Mouse (Mus musculus) intestine, embryonic 16.5 days (tissue): ENCODE measurements around the gene Olfr10. TPM values are rescaled to one million over a fixed set of nuclear protein-coding genes. Genes with fewer than 3 reads are reported as not detected.
"Not testable (repeated sequence)": the region's sequence is repeated elsewhere in the genome, so short reads cannot be mapped to it uniquely, and the experiment has no call there.

Source experiments
- ATAC-seq: fragments of 200-750 bp; cut with Nextera tagmentation; 2 replicates; pipeline ENCODE4 v1.8.0; 2017; ENCODE audit warnings: moderate TSS enrichment, moderate library complexity
- H3K27ac ChIP-seq: fragments of 300-500 bp; sonication (generic); 2 replicates; pipeline ENCODE4 v1.5.1; 2014; ENCODE audit warnings: mild to moderate bottlenecking, low read length
- H3K27me3 ChIP-seq: fragments of 300-500 bp; sonication (generic); replicated peaks from 2 replicates; pipeline ENCODE4 v1.6.1; 2014; ENCODE audit warnings: low read length, control low read depth, mixed read lengths; ENCODE audit not compliant: control insufficient read depth, insufficient read depth
- H3K36me3 ChIP-seq: fragments of 300-500 bp; sonication (generic); 2 replicates; pipeline ENCODE4 v1.6.1; 2014; ENCODE audit warnings: low read length, control low read depth; ENCODE audit not compliant: control insufficient read depth, insufficient read depth
- H3K4me1 ChIP-seq: fragments of 300-500 bp; sonication (generic); 2 replicates; pipeline ENCODE4 v1.6.1; 2014; ENCODE audit warnings: low read length, control low read depth, mixed read lengths; ENCODE audit not compliant: control insufficient read depth, insufficient read depth
- H3K4me2 ChIP-seq: fragments of 300-500 bp; sonication (generic); 2 replicates; pipeline ENCODE4 v1.6.1; 2014; ENCODE audit warnings: low read depth, low read length, control low read depth
- H3K4me3 ChIP-seq: fragments of 300-500 bp; sonication (generic); 2 replicates; pipeline ENCODE4 v1.5.1; 2014; ENCODE audit warnings: mild to moderate bottlenecking, low read length
- H3K9ac ChIP-seq: fragments of 300-500 bp; sonication (generic); 2 replicates; pipeline ENCODE4 v1.6.1; 2014; ENCODE audit warnings: low read depth, low read length
- H3K9me3 ChIP-seq: fragments of 300-500 bp; sonication (generic); 2 replicates; pipeline ENCODE4 v1.6.1; 2016; ENCODE audit warnings: low read length, control low read depth; ENCODE audit not compliant: control insufficient read depth
- WGBS: fragments of 180-500 bp; shearing (Covaris S2); extraction: QIAGEN DNeasy Blood & Tissue Kit; methylation state at CpG from one replicate; pipeline ENCODE4 v1.1.7; 2014; 5-methylcytosine and 5-hydroxymethylcytosine counted together
- polyA plus RNA-seq: library from polyadenylated mRNA; unstranded; fragments of >200 nt; fragmentation: Nextera tagmentation; extraction: Ambion mirVana; gene quantifications from 2 replicates; pipeline ENCODE4 v1.2.1, GENCODE M21; 2015

The Olfr10 gene
- polyA plus RNA-seq, 1 experiment from 2014 or later: not detected

DNA sequence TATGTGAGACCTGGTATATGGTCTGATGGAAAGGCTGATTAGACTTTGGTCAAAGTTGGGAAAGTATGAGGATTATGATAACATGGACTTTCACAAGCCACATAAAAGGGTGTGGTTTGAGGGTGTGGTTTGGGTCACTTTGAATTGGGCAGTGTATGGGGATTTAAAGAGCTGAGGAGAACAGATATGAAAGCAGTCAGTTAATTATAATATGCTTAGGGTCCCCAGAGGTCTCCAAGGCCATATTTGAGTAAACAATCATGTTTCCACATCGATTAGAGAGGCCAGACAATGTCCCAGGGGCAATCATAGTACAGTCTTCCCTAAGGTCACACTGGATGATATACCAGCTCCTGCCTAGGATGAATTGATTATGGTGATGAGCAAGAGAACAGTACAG is 19.6 kb upstream of the Olfr10 start, which contains the start of gene Olfr1392:
Olfr1392 (plus strand) TSS at position 301 of the 400 bp plus-strand sequence.
- not testable (repeated sequence) for H3K27ac ChIP-seq, H3K9ac ChIP-seq, H3K4me3 ChIP-seq, H3K27me3 ChIP-seq, H3K9me3 ChIP-seq, H3K4me2 ChIP-seq, H3K36me3 ChIP-seq, ATAC-seq, H3K4me1 ChIP-seq
- 57% methylated on average over 1 of the region's 1 CpGs for WGBS

GRCm38 (mm10) chr11:49287251-49287650 is 17.3 kb upstream of the Olfr10 start:
- Histone ChIP-seq H3K4me2 (no peak overlapping the region), H3K36me3 (no peaks in the 10 kb centered on the region)
- ATAC-seq: no peak

GRCm38 (mm10) chr11:49292777-49293176 is 11.8 kb upstream of the Olfr10 start:
- Histone ChIP-seq H3K9ac (no peak overlapping the region), H3K27me3 (no peaks in the 10 kb centered on the region), H3K4me3 (no peak overlapping the region), H3K36me3 (no peaks in the 10 kb centered on the region), H3K4me2 (no peak overlapping the region), H3K9me3 (no peaks in the 10 kb centered on the region), H3K4me1 (no peaks in the 10 kb centered on the region), H3K27ac (no peak overlapping the region)
- WGBS: 67% methylated on average over 3 of the region's 3 CpGs
- no peak for ATAC-seq

More at GRCm38 (mm10) chr11:49287251-49287650, 17.3 kb upstream of the Olfr10 start:
- Histone ChIP-seq H3K4me3 (no peak overlapping the region), H3K9ac (no peak overlapping the region), H3K27ac (no peak overlapping the region), H3K27me3 (no peaks in the 10 kb centered on the region), H3K4me1 (no peaks in the 10 kb centered on the region), H3K9me3 (no peaks in the 10 kb centered on the region)
- 66% methylated on average over 2 of the region's 2 CpGs for WGBS

DNA sequence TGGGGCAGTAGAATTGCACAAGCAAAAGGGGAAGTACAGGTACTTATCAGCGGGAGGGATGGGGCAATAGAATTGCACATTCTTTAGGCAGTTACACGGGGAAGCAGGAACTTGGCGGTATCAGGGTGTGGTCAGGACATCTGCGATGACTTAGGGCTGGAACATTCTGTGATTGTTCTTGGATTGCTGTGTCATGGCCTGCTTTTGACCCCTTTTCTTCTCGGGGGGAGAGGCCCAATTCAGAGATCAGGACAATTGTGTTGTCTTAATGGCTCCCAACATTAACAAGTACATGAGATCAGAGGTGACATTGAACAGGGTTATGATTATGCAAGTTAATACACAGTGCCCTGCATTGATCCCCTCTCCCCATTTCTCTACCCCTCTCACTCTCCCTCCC is 4.0 kb downstream of the Olfr10 start:
- not testable (repeated sequence) for ATAC-seq, H3K36me3 ChIP-seq, H3K4me3 ChIP-seq, H3K27me3 ChIP-seq, H3K4me1 ChIP-seq, H3K4me2 ChIP-seq, H3K9me3 ChIP-seq, H3K27ac ChIP-seq, H3K9ac ChIP-seq
- WGBS: 71% methylated on average over 5 of the region's 5 CpGs

GRCm38 (mm10) chr11:49322442-49322841 is 17.9 kb downstream of the Olfr10 start, which contains the start of gene Olfr1391:
TSS of gene Olfr1391 (plus strand) at chr11:49322742.
- no peaks in the 10 kb centered on the region for H3K4me1 ChIP-seq
- 69% methylated on average over 2 of the region's 2 CpGs for WGBS
- H3K4me2 ChIP-seq: no peak within 1 kb of the TSS
- no peaks in the 10 kb centered on the region for H3K36me3 ChIP-seq
- H3K4me3 ChIP-seq: no peak within 1 kb of the TSS
- H3K9ac ChIP-seq: no peak within 1 kb of the TSS
- H3K9me3 ChIP-seq: no peaks in the 10 kb centered on the region
- no peaks in the 10 kb centered on the region for H3K27me3 ChIP-seq
- ATAC-seq: no peak
- H3K27ac ChIP-seq: no peak within 1 kb of the TSS

GRCm38 (mm10) chr11:49326726-49327125 is 22.2 kb downstream of the Olfr10 start:
- Histone ChIP-seq H3K4me3 (no peak overlapping the region), H3K9me3 (no peaks in the 10 kb centered on the region), H3K4me2 (no peak overlapping the region), H3K27me3 (no peaks in the 10 kb centered on the region), H3K9ac (no peak overlapping the region), H3K27ac (no peak overlapping the region), H3K4me1 (no peaks in the 10 kb centered on the region), H3K36me3 (no peaks in the 10 kb centered on the region)
- ATAC-seq: no peak
- 85% methylated on average over 3 of the region's 3 CpGs for WGBS

DNA sequence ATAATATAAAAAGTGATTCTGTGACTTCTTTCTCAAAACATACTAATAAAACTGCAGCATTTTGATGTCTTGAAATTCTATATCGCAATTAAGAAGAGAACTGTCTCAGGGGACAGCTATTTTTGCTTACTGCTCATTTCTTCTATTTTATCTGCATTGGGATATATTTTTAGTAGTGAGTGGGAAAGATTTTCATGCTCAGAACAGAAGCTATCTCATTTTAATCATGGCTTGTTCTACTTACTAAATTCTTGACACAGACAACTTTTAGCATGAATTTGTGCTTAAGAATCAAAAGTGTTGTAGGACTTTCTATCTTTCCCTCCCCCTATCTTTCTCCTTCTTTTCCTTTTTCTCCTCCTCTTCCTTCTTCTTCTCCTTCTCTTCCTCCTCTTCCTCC is 25.1 kb downstream of the Olfr10 start:
- ATAC-seq: no peak
- no peaks in the 10 kb centered on the region for H3K9me3 ChIP-seq
- H3K36me3 ChIP-seq: no peaks in the 10 kb centered on the region
- H3K27me3 ChIP-seq: no peaks in the 10 kb centered on the region
- no peak overlapping the region for H3K9ac ChIP-seq
- no peak overlapping the region for H3K4me2 ChIP-seq
- no peak overlapping the region for H3K27ac ChIP-seq
- 65% methylated on average over 1 of the region's 1 CpGs for WGBS
- H3K4me1 ChIP-seq: no peaks in the 10 kb centered on the region
- no peak overlapping the region for H3K4me3 ChIP-seq

DNA sequence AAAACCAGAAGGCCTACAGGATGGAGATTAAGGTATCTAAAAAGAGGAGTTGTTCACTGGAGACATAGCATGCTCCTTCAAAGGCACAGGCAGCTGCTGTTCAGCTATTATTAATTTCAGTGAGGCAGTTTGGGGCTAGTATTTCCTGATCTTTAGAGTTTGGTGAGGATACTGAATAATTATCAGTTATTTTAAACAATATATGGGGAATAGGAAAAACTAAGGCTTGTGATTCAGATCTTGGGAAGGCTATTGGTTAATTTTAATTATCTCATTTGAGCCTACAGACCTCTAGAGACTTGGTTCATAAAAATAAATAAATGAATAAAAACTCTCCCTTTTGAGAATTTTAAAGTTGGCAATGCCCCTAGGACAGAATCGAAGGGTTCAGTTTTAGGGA is 30.3 kb downstream of the Olfr10 start, which contains the start of gene Olfr1390:
Olfr1390 (plus strand) TSS at position 301 of the 400 bp plus-strand sequence.
- Histone ChIP-seq H3K9ac (no peak within 1 kb of the TSS), H3K4me3 (no peak within 1 kb of the TSS), H3K36me3 (no peaks in the 10 kb centered on the region), H3K27ac (no peak within 1 kb of the TSS), H3K4me2 (no peak within 1 kb of the TSS), H3K9me3 (no peaks in the 10 kb centered on the region), H3K27me3 (no peaks in the 10 kb centered on the region), H3K4me1 (no peaks in the 10 kb centered on the region)
- 77% methylated on average over 1 of the region's 1 CpGs for WGBS
- ATAC-seq: no peak

DNA sequence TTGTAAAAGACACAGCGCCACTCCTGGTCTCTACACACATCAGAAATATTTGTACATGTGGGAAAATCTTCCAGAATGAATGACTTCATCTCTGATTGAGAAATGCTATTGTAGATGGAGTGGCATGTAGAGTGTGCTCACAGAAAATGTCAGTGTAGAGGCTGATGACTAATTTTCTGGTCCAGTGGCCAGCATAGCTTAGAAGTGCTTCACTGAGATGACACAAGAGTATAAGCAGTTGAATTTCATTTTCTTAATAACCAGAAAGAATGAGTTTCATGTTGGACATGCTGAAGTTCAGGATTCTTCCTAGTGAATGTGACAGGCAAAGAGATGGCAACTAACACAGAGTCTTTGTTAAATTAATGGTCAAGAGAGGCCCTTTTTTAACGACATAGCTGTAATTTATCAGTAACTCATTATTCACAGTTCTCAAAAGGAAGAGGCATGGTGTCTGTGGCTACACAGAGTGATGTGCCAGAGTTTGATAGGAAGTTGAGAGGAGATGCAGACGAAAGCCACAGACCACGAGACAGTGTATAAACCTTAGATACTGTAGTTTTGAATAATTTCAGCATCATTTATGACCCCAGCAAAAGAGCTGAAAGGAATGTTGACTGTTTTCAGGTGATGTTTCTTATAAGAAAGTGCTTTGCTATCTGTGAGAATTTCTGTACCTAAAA is 32.8 kb downstream of the Olfr10 start:
- H3K36me3 ChIP-seq: no peaks in the 10 kb centered on the region
- H3K4me1 ChIP-seq: no peaks in the 10 kb centered on the region
- ATAC-seq: no peak
- H3K27me3 ChIP-seq: no peaks in the 10 kb centered on the region
- no peaks in the 10 kb centered on the region for H3K9me3 ChIP-seq
- H3K9ac ChIP-seq: no peak overlapping the region
- WGBS: 71% methylated on average over 4 of the region's 4 CpGs
- H3K4me2 ChIP-seq: no peak overlapping the region
- no peak overlapping the region for H3K4me3 ChIP-seq
- no peak overlapping the region for H3K27ac ChIP-seq
